Mouse (Mus musculus): Measurements from ENCODE around the gene Oaz3.

- TF ChIP-seq CTCF (IDR thresholded peaks at IDR 0.05; ENCODE audit: control insufficient read depth, insufficient read depth, insufficient read length), result no peak
- no peak for TF ChIP-seq MYOD1 (IDR thresholded peaks at IDR 0.05; ENCODE audit: control insufficient read depth, insufficient read length, low read depth)
- TF ChIP-seq USF1 (IDR thresholded peaks at IDR 0.05; ENCODE audit: low read depth), result no peak
- TF ChIP-seq CEBPB (IDR thresholded peaks at IDR 0.05; ENCODE audit: low read depth), result no peak
Measured at GRCm38 (mm10) chr3:94383476-94383875, 60.2 kb downstream of the Oaz3 start.
